Mouse (Mus musculus) heart, postnatal 36 days (tissue): ENCODE measurements around the gene Dnah17. TPM values are rescaled to one million over a fixed set of nuclear protein-coding genes. Genes with fewer than 3 reads are reported as not detected.
A peak's percentile ranks its signal among the peaks of the same experiment; 100 is the strongest.

ENCODE experiments used
- DNase-seq, 2 experiments: peaks; one replicate each; pipeline ENCODE4 v3.0.0; 2021 to 2022
- intact Hi-C: fragments of 180-260 bp; cut with DNase I; formaldehyde crosslinking; loops from one replicate; pipeline ENCODE4 v1.15.1; 2025
- total RNA-seq, 2 experiments: library from RNA; stranded (reverse); gene quantifications; 2 replicates each; pipeline ENCODE4 v1.2.3; 2021

Gene Dnah17
- total RNA-seq, 2 experiments from 2014 or later = 0.06 to 0.14 TPM

- intact Hi-C loops = no loop called here
- DNase-seq = peak; percentile 73
Measured at GRCm38 (mm10) chr11:118145771-118146351, 15.4 kb upstream of the Dnah17 start.

DNA sequence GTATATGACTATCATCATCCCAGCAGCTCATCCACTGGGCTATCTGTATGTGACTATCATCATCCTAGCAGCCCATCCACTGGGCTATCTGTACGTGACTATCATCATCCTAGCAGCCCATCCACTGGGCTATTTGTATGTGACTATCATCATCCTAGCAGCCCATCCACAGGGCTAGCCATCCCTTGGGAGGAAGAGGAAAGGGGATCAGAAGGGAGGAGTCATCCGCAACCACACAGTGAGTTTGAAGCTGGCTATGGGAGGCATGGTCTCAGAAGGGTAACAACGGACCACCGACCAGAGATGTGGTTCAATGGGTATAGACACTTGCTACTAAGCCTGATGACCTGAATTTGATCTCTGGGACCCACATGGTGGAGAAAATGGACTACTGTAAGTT is 14.7 kb upstream of the Dnah17 start:
- no peak for DNase-seq
- intact Hi-C loops = no loop called here

DNA sequence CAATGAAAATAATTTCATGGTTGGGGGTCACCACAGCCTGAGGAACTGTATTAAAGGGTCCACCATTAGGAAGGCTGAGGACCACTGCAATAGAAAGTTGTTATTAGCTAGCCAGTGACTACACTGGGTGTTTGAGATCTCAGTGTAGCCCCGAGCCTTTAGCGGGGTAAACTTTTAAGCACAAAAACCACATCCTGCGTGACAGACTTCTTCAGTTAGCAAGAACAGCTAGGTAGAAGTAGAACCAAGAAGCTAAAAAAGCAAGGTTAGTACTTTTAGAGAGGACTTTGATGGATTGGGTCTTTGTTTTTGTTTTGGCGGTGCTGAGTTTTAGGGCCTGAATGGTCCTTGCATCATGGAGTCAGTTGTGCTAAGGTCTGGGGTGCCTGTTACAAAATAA is 13.3 kb upstream of the Dnah17 start:
- DNase-seq = no peak
- intact Hi-C loops = loop anchor here (1.0 kb wide), 1 partner anchor 27 kb away; no protein-coding TSS in a partner anchor

- intact Hi-C loops = loop anchor here (1.0 kb wide), 1 partner anchor 28 kb away; no protein-coding TSS in a partner anchor
- no peak for DNase-seq
Measured at GRCm38 (mm10) chr11:118142547-118143165, 12.2 kb upstream of the Dnah17 start.

DNA sequence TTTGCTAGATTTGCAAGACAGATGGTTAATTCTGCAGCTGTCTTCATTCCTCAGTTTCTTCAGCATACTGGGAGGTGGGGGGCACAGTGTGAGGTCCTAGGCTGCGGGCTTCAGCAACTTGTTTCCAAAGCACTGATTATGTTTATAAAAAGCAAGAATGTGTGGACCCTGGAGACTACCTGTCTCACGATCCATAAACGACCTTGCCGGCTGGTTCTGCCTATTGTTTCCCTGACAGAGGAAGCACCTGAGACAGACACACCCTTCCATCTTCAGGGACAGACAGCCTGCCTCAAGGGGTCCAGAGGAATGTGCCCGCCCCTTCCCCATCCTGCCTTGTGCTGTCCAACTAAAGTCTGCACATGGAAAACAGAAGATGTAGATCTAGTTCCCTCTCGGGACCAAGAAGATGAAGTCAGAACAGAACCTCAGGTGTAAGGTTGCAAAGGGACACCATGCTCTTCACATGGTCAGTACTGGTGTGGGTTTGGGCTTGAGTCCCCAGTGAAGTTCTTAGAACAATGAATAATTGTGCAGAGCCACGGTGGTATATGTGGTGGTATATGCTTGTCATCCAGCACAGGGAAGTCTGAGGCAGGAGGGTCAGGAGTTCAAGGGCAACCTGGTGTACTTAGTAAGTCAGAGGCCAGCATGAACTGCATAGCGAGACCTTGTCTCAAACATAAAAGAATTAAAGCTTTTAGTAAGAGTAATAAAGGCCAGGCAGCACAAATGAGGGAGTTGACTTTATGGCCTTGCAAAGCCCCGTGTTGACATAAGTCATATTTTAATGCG is 10.5 kb upstream of the Dnah17 start:
- no peak for DNase-seq
- intact Hi-C loops = no loop called here

- intact Hi-C loops = no loop called here
- DNase-seq = no peak
Measured at GRCm38 (mm10) chr11:118138347-118138746, 7.9 kb upstream of the Dnah17 start.

- DNase-seq = no peak
- intact Hi-C loops = no loop called here
Measured at GRCm38 (mm10) chr11:118136172-118136632, 5.8 kb upstream of the Dnah17 start.

GRCm38 (mm10) chr11:118135271-118135670 is 4.8 kb upstream of the Dnah17 start:
- DNase-seq = no peak
- intact Hi-C loops = no loop called here

GRCm38 (mm10) chr11:118133752-118134169 is 3.3 kb upstream of the Dnah17 start:
- DNase-seq = no peak
- intact Hi-C loops = no loop called here

GRCm38 (mm10) chr11:118133133-118133751 is 2.8 kb upstream of the Dnah17 start:
- intact Hi-C loops = no loop called here
- DNase-seq = no peak

DNA sequence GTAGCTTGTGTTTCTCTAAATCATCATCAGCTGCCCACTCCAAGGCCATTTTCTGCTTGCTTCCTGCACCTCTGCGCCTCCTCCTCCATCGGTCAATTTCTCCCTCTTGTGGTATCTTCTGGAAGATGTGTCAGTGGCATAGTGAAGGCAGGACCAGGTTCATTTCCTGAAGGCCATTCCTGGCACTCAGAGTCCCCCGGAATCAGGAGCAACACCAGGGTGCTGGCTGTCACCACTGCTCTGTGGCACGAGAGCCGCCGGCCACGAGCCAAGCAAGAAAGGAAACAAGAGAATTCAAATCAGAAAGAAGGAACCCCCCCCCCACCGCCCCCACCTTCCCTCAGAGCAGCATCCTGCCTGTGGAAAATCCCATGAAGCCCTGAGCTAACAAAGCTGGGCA is 1.7 kb upstream of the Dnah17 start:
- DNase-seq = no peak
- intact Hi-C loops = no loop called here

- intact Hi-C loops = no loop called here
Measured at GRCm38 (mm10) chr11:118129812-118130211, 622 bp downstream of the Dnah17 start.

DNA sequence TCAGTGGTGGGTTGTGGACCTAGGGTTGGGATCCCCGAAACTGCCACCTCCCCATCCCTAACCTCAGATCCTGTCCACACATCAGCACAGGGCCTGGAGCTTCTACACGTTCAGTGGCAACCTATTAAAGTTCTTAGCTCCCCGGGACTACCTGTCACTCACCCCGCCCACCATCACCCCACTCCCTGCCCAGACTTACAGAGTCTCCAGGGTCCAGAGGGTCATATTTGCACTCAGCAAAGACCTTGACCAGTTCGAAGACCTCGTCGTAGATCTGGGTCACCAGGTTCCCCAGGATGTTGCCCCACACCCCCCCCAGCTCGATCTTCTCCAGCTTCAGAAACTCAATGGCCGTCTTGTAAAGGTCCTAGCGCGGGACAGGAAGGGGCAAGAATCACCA is 8.8 kb downstream of the Dnah17 start:
- no peak for DNase-seq
- intact Hi-C loops = no loop called here

More at GRCm38 (mm10) chr11:118129812-118130211, 622 bp downstream of the Dnah17 start:
- DNase-seq = no peak

DNA sequence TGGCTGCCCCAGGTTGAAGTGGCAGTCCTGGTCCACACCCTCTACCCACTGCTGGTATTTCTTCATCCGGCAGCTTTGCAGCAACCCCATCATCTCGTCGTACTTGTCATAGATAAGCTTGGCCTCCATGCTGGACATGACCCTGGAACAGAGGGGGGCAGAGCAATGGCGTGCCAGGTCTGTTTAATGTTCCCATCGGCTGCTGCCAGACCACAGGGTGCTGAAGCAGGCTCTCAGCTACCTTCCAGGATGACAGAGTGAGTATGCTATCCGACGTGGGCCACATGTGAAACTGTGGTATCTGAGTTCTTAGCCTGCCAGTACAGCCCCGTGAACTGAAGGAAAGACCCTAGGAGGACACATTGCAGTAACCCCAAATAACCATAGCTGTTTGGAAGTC is 11.7 kb downstream of the Dnah17 start:
- DNase-seq = no peak

DNA sequence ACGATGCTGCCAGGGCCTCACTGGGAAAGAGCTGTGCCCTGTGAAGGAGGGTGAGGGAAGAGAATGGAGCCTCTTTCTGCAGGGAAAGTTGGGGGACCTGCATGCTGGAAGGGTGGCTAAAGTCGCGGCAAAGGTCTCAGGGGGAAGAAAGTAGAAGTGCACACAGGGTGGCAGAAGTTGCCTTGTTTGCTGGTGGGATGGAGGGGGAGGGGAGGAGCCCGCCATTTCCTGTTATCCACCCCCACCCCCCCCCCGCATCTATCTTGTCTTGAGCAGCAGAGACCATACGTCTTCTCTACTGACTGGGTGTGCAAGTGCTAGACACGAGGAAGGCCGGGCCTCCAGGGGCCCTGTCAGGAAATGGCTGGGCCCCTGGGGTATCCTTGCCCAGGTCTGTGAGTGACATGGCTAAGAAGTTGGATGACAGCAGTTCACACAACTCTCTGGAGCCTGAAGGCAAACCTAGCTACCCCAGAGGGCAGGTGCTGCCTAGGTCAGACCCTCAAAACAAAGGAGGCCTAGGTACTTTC is 15.8 kb downstream of the Dnah17 start:
- DNase-seq = no peak

More for the DNA sequence above, 11.7 kb downstream of the Dnah17 start:
- intact Hi-C loops = no loop called here

GRCm38 (mm10) chr11:118113516-118114205 is 16.8 kb downstream of the Dnah17 start:
- DNase-seq = no peak
- intact Hi-C loops = no loop called here

More for the DNA sequence above, 15.8 kb downstream of the Dnah17 start:
- intact Hi-C loops = no loop called here

DNA sequence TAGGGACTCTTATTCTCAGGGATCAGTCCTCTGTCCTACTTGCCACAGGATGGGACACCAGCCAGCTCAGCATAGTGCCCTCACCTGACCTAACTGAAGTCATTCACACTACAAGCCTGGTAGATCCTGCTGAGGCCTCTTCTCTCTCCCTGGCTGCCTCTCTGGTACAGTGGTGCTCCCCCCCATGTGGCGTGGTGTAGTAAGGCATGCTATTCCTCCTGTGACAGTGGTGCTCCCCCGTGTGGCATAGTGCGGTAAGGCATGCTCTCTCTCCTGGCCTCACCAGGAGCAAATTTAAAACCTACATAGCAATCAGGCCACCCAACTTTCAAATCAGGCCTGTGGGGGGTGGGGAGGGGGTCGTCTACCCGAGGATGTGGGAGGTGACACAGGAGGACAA is 26.4 kb downstream of the Dnah17 start:
- peak; percentile 82 to 89 for DNase-seq

GRCm38 (mm10) chr11:118103383-118103782 is 27.1 kb downstream of the Dnah17 start:
- DNase-seq = peak in 1 of 2 experiments; percentile 8
- intact Hi-C loops = loop anchor here (1.0 to 5.0 kb wide), 4 partner anchors 19 to 233 kb away; no protein-coding TSS in a partner anchor

More for the DNA sequence above, 26.4 kb downstream of the Dnah17 start:
- intact Hi-C loops = loop anchor here (2.0 to 5.0 kb wide), 2 partner anchors 23 to 163 kb away; no protein-coding TSS in a partner anchor

DNA sequence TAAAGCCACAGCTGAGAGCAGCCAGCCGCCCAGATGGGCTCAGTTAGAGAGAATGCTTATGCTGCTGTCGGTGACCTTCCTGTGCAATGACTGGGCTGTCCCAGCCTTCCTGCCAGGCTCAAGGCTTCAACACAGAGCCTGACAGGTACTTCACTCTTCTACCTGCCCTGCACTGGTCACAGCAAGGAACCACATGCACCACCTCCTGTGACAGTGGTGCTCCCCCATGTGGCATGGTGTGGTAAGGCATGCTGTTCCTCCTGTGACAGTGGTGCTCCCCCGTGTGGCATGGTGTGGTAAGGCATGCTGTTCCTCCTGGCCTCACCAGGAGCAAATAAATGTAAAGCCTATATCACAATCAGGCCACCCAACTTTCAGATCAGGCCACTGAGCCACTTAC is 27.6 kb downstream of the Dnah17 start:
- DNase-seq = peak; percentile 90 to 94
- intact Hi-C loops = loop anchor here (1.0 to 5.0 kb wide), 4 partner anchors 19 to 233 kb away; no protein-coding TSS in a partner anchor

DNA sequence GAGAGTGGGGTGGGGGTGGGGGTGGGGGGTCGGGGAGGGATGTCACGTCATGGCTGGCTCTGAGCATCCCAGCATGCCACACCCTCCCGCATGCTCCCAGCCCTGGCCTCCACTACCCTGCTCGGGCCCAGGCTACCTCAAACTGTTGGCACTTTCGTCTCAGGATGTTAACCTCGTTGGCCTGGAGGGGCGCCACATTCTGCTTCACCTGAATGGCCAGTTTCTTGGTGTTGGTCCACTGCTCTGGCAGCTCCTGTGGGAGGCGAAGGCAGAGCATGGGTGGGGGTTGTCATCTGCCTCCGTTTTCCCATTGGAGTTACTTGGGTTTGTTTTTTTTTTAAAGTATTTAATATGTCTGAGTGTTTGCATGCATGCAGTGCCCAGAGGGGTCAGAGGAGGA is 29.3 kb downstream of the Dnah17 start:
- intact Hi-C loops = loop anchor here (5.0 kb wide), 1 partner anchor 166 kb away; no protein-coding TSS in a partner anchor
- DNase-seq = no peak
